Comparison of ENCODE assay signal across 8 mouse cellular contexts in the genomic region with DNA sequence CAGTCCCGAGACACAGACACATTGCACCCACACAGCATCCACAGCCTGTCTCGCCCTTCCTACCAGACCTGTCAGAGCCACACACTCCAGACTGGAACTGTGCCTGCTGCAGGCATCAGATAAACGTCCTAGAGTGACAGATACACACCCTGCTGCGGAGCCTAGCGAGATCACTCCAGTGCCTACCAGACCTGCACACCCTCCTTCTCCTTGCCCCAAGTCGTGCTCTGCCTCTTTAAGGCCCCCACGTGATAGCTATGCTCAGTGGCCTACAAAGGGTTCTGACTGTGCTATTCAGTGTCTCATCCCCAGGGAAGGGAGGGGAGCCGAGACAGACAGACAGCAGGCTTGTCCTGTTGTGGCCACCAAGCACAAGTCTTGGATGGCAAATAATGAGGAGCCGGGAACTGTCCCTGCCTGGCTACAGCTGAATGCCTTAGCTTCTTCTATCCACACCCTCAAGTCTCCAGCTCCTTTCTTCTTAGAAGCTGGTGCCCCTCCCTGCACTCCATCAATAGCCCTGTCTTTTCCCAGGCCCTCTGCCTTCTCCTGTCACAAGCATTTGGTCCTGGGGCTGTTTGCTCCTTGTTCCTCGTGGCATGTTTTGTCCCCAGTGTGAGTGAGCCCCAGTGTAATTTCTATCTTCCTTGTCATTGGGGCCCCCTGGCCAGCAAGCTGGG. TPM values are rescaled to one million over a fixed set of nuclear protein-coding genes. Genes with fewer than 3 reads are reported as not detected.
DNase-seq lines count a peak whose midpoint lies in the region; ATAC-seq and TF ChIP-seq lines count a peak whose summit lies in the region.

No protein-coding gene starts in this region.

- H3K4me1 ChIP-seq in kidney, postnatal 0 days (replicated peaks; ENCODE audit: insufficient read depth, low read length) = peaks cover 7% of the 10 kb centered on the region
- H3K4me1 ChIP-seq in forebrain, embryonic 10.5 days = peaks cover 38% of the 10 kb centered on the region
- peaks cover 9% of the 10 kb centered on the region; the same call in 1 of the 2 replicates for H3K4me1 ChIP-seq in neural tube, embryonic 11.5 days (ENCODE audit: control insufficient read depth, insufficient read depth, low read length)

- H3K4me3 ChIP-seq in kidney, postnatal 0 days (replicated peaks; ENCODE audit: low read depth, low read length) = no peak overlapping the region
- no peak overlapping the region for H3K4me3 ChIP-seq in forebrain, embryonic 10.5 days
- H3K4me3 ChIP-seq in left cerebral cortex, adult 2 months = no peak overlapping the region
- H3K4me3 ChIP-seq in neural tube, embryonic 11.5 days (ENCODE audit: low read depth, low read length) = no peak overlapping the region

- ATAC-seq in kidney, postnatal 0 days (replicated peaks; ENCODE audit: low FRiP score, low read depth) = 0 out of 2 replicates have a peak, but pooled peaks have one; percentile 34
- peak; percentile 56 for ATAC-seq in neural tube, embryonic 11.5 days (ENCODE audit: insufficient read depth, low FRiP score, low TSS enrichment)

- H3K4me2 ChIP-seq in kidney, postnatal 0 days (ENCODE audit: low read length) = no peak overlapping the region
- H3K4me2 ChIP-seq in neural tube, embryonic 11.5 days (ENCODE audit: low read depth) = no peak overlapping the region

- intact Hi-C loops in left cerebral cortex, adult 2 months (cut with DNase I) = no loop called here

- DNase-seq in kidney, postnatal 0 days (ENCODE audit: low spot score) = no peak
- no peak for DNase-seq in kidney, postnatal 36 days
- DNase-seq in forebrain, embryonic 10.5 days (ENCODE audit: extremely low spot score, low spot score) = no peak
- DNase-seq in left cerebral cortex, adult 2 months (ENCODE audit: extremely low spot score in 1 of 2, low spot score in 2 of 2) = peak in 1 of 2 experiments; percentile 35
- peak; percentile 47 for DNase-seq in neural tube, embryonic 11.5 days (ENCODE audit: low spot score)
- no peak for DNase-seq in lung, postnatal 10 days
- no peak for DNase-seq in lung, postnatal 14 days
- no peak for DNase-seq in adrenal gland, postnatal 10 days

- no peak overlapping the region for H3K27ac ChIP-seq in kidney, postnatal 0 days
- H3K27ac ChIP-seq in forebrain, embryonic 10.5 days = peak overlapping the region; percentile 81
- 0 out of 2 replicates have a peak overlapping the region, but pooled peaks have one; percentile 5 for H3K27ac ChIP-seq in left cerebral cortex, adult 2 months
- no peak overlapping the region; the same call in 1 of the 2 replicates for H3K27ac ChIP-seq in neural tube, embryonic 11.5 days (ENCODE audit: low read depth, low read length)

- 31% methylated on average over 10 of the region's 10 CpGs for WGBS in kidney, postnatal 0 days
- 19% methylated on average over 10 of the region's 10 CpGs for WGBS in forebrain, embryonic 10.5 days
- 15% methylated on average over 10 of the region's 10 CpGs for WGBS in neural tube, embryonic 11.5 days

- no peak for TF ChIP-seq CTCF in kidney, postnatal 0 days (IDR thresholded peaks at IDR 0.05; ENCODE audit: low read depth)
- TF ChIP-seq CTCF in left cerebral cortex, adult 2 months (IDR thresholded peaks at IDR 0.05) = no peak

- no peak overlapping the region for H3K9ac ChIP-seq in kidney, postnatal 0 days (ENCODE audit: low read depth, low read length)
- no peak overlapping the region; the same call in 1 of the 2 replicates for H3K9ac ChIP-seq in neural tube, embryonic 11.5 days (ENCODE audit: low read length)

- no peaks in the 10 kb centered on the region for H3K9me3 ChIP-seq in kidney, postnatal 0 days (replicated peaks; ENCODE audit: low read length)
- H3K9me3 ChIP-seq in forebrain, embryonic 10.5 days = no peaks in the 10 kb centered on the region
- H3K9me3 ChIP-seq in neural tube, embryonic 11.5 days (ENCODE audit: control insufficient read depth, low read length) = no peaks in the 10 kb centered on the region

- peaks cover 5% of the 10 kb centered on the region; the same call in 1 of the 2 replicates for H3K36me3 ChIP-seq in kidney, postnatal 0 days (ENCODE audit: insufficient read depth, low read length)
- H3K36me3 ChIP-seq in forebrain, embryonic 10.5 days (replicated peaks) = peaks cover 75% of the 10 kb centered on the region
- no peaks in the 10 kb centered on the region for H3K36me3 ChIP-seq in neural tube, embryonic 11.5 days (ENCODE audit: control insufficient read depth, insufficient read depth, low read length)

- H3K27me3 ChIP-seq in kidney, postnatal 0 days (ENCODE audit: insufficient read depth, low read length) = no peaks in the 10 kb centered on the region
- H3K27me3 ChIP-seq in forebrain, embryonic 10.5 days (ENCODE audit: poor library complexity, severe bottlenecking) = 0 out of 2 replicates have a peak, but pooled peaks cover 3% of the 10 kb centered on the region
- no peaks in the 10 kb centered on the region for H3K27me3 ChIP-seq in neural tube, embryonic 11.5 days (ENCODE audit: control insufficient read depth, insufficient read depth, low read length)

RNA-seq across cellular contexts. Expression of a gene that starts 41.6 kb away (rescaled TPM):
- 15.4 and 20.6 TPM in 2 replicates for polyA plus RNA-seq in kidney, postnatal 0 days (2015; fragmentation: Nextera tagmentation; extraction: Ambion mirVana)
- polyA plus RNA-seq in forebrain, embryonic 10.5 days (2016; fragmentation: Nextera tagmentation; extraction: Ambion mirVana) = not detected in 2 replicates
- total RNA-seq in left cerebral cortex, adult 2 months (2021) = under 1 TPM; 0.37 to 0.72 TPM
- not detected in 2 replicates for polyA plus RNA-seq in neural tube, embryonic 11.5 days (2014; fragmentation: Nextera tagmentation; extraction: Ambion mirVana)
- total RNA-seq in adrenal gland, postnatal 10 days (2021) = 1 to 10 TPM; 1.4 to 4.3 TPM

RNA-seq across cellular contexts. Expression of a gene that starts 53.7 kb away (rescaled TPM):
- not detected in 2 replicates for polyA plus RNA-seq in kidney, postnatal 0 days (2015; fragmentation: Nextera tagmentation; extraction: Ambion mirVana)
- not detected in 2 replicates for polyA plus RNA-seq in forebrain, embryonic 10.5 days (2016; fragmentation: Nextera tagmentation; extraction: Ambion mirVana)
- total RNA-seq in left cerebral cortex, adult 2 months (2021) = 1 to 10 TPM in 1 of 2 experiments, not detected in 1; 1.6 TPM
- polyA plus RNA-seq in neural tube, embryonic 11.5 days (2014; fragmentation: Nextera tagmentation; extraction: Ambion mirVana) = not detected in 2 replicates
- not detected for total RNA-seq in adrenal gland, postnatal 10 days (2021)

Comparison
In these comparisons a context has a peak if more than half of its experiments do, and no peak if none do; other contexts are left out.
1. H3K27ac ChIP-seq: peak in forebrain, embryonic 10.5 days (single experiment) and left cerebral cortex, adult 2 months (single experiment); none in kidney, postnatal 0 days (single experiment) and neural tube, embryonic 11.5 days (single experiment).
2. RNA of a gene that starts 41.6 kb away (polyA plus RNA-seq): 15.4 to 20.6 TPM in kidney, postnatal 0 days; not detected in forebrain, embryonic 10.5 days and not detected in neural tube, embryonic 11.5 days; every median in the first group is over 10 times any median in the second.